Mouse (Mus musculus): ENCODE data around the gene Ankrd55.

Gene Ankrd55

DNA sequence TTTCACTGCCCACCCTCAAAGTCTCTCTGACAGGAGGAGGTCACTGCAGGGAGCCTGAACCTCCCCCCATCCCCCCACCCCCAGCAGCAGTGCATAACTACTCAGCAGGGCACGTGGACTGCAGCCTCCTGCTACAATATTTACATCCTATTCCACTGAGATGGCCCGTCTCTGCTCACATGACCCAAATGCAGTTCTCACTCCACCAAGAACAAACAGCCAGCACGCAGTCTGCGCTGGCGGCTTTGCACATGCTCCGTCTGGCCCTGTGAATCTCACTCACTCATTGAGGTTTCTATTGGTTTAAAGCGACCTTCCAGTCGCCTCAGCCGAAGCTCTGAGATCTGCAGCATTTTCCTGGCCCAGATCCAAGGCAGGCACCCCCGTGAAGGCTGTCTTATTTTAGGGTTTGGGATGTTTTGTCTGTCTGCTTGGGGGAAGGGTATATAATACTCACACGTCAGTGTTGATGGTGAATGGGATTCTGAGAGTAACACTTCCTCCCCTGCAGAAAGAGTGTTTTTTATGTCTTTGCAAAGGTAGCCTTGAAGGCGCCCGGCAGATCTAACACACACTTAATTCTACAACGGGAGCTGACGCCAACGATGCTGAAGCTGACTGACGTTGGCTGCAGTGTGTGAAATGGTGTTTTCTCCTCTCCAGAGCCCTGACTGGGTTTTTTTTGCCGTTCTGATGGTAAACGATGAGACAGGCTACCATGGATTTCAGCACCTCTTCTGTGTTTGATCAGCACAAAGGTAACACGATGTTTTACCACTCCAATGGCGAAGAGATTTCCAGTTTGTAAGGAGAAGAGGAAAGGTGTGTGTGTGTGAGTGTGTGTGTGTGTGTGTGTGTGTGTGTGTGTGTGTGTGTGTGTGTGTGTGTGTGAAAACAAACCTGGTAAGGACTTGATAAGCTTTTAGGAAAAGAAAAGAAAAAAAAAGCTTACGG lies at the start of gene Ankrd55:
Ankrd55 (plus strand) TSS at position 227 of the 954 bp plus-strand sequence.
- WGBS = 12% methylated on average over 22 of the region's 22 CpGs

DNA sequence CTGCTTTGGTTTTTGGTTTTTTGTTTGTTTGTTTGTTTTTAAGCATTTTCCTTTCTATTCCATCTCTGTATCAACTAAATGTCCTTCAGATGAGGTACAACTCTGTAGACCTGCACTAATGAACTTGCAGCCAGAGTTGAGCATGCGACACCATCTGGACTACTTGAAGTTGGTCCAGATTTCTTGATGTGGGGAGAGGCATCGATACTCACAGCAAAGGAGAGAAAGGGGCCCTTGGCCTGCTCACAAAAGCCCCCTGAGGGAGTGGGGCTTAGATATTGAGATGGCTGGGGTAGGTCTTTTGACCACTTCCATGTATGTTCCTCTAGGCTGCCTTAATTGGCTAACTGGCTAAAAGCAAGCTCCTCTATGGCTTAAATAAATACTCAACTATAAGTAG lies 49.0 kb upstream of the Ankrd55 start:
- WGBS = 72% methylated on average over 2 of the region's 2 CpGs

DNA sequence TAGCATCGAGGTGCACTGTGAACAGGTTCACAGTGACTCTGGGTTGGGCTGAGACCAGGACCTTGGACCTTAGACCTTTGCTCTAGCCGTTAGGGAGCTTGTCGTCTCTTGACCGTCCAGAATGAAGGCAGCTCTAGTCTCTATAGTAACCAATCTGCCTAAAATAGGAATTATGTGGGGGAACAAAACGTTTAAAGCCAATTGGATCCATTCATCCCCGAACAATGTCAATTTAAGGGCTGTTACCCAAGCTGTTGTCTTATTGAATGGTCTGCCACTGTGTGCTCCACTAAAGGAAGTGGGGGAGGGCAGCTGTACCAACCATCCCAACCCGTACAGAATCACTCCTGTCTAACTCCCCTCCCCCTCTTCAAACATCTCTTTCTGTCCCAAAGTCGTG lies 46.8 kb upstream of the Ankrd55 start:
- 31% methylated on average over 8 of the region's 8 CpGs for WGBS

DNA sequence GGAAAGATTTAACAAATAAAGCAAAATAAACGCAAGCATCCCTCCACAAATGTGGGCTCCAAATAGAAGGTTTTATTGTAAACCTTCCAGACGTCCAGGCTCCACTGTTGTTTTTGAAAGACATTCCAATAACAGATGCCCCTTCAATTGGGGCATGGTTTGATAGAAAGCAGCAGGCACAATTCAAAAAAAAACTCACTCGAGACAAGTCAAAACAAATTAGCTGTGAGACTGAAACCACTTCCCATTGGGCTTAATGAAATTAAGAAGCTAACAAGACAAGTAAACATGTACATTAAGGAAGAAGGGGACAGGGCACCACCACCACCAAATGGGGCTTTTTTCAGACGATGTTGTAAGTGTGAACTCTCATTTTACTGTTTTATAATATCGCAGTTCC lies 43.1 kb upstream of the Ankrd55 start:
- WGBS = 77% methylated on average over 5 of the region's 5 CpGs

DNA sequence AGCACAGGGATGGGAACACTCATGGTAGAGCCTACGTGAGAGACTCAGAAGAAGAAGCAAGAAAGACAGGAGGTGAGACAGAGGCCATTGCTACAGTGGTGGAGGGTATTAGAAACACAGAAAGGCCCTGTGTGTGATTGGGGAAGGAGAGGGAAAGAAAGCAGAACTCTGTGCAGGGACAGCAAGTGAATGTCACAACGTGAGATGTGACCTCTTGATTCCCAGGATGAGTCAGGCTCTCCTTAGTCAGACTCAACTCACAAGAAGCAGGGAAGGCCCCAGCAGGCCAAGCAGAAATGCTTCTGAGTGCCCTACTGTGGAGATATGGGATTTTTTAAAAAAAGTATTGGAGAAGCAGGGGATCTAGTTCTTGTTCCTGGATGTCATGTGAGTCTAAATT lies 36.8 kb upstream of the Ankrd55 start:
- WGBS = 87% methylated on average over 2 of the region's 2 CpGs

DNA sequence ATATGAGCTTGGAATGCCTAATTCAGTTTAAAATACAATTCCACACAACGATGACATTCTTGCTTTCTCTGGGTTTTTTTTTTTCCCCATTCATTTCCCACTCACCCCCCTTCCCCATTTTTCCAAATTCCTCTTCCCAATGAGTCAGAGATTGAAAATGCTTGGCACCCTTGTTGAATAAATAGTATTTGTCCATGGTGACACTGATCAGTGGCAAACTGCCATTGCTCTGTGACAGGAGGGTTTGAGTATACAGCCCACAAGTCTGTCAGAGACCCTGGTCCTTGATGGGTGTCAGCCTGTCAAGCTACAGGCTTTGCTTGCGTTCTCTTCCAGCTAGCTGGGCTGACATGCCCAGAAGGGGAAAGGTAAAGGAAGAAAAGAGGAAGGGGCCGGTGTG lies 36.2 kb upstream of the Ankrd55 start:
- WGBS = 74% methylated on average over 3 of the region's 3 CpGs

DNA sequence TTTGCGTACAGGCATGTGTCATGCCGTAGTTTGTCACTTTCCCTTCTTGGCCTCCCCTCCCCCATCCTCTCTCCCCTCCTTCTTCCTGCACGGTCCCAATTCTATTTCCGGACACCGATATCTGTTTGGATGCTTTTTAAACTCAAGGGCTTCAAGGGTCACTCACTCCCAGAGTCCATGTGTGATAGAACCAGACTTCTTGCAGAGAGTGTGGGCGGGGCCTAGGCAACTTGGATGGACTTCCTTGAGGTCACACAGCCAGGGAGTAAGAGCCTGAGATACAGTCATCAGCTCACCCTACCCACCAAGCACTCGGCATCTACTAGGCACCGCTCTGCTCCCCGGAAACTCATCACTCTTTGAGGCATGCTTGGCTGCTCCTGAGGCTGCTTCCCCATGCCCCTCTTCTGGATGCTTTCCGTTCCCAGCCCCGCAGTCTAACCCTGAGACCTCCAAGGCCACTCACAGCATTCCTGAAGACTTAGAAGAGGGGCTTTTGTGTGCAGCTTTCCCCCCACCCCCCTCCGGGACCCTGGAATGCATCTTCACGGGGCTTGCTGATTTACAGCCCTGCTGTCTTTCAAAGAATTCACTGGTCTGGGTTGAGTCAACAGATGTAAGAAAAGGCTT lies 35.1 kb upstream of the Ankrd55 start:
- WGBS = 86% methylated on average over 13 of the region's 13 CpGs

DNA sequence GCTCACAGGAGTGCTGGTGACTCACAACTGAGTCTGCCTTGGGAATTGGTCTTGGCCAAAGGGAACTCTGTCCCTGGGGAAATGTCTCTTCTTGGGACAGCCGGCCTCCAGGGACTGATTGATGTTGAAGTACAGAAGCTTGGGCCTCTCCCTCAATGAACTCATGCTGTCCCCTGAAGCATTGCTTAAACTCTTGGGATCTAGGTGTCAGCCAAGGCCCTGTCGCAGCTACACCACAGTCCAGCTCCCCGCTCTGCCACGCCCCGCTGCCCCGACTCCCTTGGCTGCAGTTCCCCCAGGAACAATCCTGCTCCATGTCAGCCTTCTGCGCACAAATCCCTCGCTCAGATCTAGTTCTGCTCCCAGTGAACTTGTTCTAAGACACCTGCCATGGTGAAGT lies 34.1 kb upstream of the Ankrd55 start:
- WGBS = 93% methylated on average over 8 of the region's 8 CpGs

DNA sequence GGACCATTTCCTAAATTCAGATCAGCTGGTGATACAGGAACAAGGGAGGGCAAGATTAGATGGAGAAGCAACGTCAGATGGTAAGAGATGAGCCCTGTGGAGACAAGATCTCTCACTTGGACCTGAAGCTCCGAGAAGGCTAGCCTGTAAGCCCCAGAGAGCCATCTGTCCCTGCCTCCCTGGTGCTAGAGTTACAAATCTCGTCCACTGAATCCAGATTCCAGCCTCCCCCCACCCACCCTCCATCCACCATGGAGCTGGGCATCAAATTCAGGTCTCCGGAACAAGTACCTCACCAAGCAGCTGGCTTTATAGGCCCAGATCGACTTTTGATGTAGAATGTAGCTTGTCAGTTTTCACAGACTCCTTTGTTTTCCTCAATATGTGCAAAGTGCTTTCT lies 32.4 kb upstream of the Ankrd55 start:
- WGBS = 86% methylated on average over 5 of the region's 5 CpGs

DNA sequence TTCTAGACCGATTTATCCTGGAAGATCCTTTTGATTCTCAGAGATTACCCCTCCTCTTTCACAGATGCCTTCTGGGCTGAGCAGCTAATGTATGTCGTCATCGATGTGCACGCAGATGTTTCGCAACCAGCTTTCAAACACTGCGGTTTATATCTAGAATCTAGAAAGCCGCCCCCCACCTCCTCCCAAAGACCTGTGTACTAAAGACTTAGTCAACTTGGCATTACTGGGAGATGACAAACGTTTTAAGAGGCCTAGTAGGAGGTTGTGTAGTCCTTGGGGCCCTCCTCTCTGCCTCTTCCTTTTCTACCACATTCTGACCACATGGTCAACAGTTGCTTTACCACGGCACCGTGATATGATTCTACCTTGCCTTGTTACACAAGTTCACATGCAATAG lies 29.8 kb upstream of the Ankrd55 start:
- WGBS = 93% methylated on average over 10 of the region's 10 CpGs

DNA sequence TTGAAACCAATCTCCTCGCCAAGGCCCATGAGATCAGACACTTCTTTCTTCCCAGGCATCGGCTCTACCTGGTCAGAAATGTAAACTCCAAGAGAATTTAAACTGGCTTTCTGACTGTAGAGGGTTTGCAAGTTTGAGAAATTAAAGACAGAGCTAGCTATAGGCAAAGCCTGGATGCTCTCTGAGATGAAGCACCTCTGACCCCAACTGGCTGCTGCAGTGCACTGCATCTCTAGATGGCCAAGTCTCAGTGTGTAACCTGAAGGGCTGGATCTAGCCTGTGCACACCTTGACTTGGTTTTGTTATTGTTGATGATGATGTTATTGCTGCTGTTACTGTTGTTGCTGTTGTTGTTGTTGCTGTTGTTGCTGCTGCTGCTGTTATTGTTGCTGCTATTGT lies 28.9 kb upstream of the Ankrd55 start:
- WGBS = 47% methylated on average over 2 of the region's 2 CpGs

DNA sequence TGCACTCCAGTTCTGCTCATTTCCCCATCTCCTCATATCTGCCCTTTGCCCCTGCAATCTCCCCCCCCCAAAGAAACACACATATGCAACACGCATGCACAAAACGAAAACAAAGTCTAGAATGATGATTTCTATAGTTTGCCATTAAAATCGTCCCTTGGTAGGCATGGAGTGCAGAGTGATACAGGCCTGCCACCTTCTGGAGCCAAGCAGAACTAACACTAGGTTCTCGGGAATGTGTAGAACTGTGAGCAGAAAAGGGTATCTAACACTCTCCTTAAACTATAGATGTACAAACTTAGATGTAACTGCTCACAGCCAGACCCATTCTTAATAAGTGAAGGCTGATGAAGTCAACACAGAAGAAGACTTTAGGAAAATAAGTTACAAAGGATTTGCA lies 23.6 kb upstream of the Ankrd55 start:
- 4% methylated on average over 4 of the region's 4 CpGs for WGBS

DNA sequence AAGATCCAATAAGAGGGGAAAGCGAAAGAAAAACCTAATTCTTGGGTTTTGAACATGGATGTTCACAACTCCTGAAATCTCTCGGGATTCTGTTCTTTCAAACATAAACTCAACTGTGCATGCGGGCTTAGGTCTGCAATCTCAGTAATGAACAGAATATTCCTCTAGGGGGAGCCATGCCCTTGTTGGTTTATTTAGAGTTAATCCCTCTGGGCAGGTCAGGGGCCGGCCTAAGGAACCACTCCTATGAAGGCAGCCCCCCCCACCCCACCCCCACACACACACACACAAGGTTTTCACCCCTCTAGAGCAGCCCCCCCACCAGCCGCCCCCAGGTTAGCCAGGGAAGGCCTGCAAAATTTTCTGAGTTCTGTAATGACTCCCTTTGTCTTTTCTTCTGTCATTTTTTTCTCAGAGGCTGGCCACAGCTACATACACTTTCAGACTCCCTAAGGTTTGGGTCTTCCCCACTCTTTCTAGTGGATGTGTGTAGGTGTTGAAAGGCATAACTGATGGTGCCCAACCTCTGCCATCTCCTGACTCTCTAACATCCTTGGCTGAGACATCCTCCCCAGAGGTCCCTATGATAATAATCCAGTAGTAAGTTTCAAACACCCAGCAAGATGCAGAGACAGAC lies 16.2 kb upstream of the Ankrd55 start:
- WGBS = 29% methylated on average over 5 of the region's 5 CpGs

DNA sequence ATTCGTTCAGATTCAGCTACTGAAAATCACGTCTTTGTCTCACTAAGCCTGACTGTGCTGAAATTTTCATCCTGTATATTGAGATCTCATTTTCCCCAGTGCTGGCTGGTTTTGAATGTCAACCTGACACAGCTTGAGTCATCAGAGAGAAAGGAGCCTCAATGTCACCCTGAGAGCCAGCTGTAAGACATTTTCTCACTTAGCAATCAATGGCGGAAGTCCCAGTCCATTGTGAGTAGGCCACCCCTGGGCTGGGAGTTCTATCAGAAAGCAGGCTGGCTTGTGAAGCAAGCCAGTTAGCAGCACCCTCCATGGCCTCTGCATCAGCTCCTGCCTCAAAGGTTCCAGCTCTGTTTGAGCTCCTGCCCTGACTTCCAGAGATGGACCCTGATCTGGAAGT lies 13.6 kb upstream of the Ankrd55 start:
- WGBS = 70% methylated on average over 3 of the region's 3 CpGs

DNA sequence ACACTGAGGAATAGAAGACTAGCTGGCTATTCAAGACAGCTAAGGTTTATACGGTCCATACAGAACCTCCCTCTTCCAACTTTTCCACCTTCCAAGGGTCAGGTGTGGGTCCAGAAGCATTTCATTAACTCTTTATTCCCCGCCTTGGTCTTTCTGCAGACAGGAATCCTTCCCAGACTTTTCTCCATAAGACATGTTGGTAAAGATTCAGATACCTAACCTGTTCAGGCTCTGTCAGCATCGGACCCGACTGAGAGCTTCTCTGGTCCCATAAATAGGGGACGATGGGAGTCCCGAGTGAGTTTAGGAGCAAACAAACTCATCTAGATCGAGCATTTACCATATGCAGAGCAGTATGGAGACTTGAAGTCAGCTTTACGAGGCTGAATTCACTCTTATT lies 12.3 kb upstream of the Ankrd55 start:
- 84% methylated on average over 8 of the region's 8 CpGs for WGBS

DNA sequence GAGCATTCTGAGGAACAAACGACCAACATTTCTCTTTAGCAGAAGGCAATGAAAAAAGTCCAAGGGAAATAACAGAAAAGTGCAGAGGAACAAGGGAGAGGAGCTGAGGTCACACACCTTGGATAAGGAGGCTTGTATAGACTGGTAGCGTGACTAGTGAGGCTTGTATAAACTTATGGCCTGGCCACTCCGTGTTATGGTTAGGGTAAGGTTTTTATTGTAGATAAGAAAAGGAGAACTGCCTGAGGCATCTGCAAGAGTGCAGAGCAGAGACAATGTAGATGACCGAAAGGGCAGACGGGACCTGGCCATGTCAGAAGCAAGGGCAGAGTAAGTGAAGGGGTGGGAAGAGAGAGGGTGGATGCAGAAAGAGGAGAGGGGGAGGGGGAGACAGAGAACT lies 10.7 kb upstream of the Ankrd55 start:
- 87% methylated on average over 5 of the region's 5 CpGs for WGBS

DNA sequence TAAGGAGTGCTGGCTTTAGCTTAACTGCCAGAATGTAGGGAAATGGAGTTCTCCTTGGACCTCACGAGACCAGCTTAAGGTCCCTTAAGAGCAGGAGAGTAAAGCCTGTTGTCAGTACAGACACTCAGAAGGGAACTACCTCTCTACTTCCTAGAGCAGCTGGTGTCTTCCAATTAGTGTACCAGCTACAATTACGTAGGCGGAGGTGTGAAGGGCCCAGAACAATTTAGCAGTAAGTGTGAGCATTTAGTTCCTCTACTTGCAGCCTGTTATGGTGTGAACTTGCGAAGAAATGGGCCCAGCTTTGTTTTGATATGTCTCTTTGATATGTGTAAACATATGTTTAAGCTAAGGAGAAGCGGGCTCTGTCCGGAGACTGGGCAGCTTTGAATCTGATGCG lies 10.0 kb upstream of the Ankrd55 start:
- WGBS = 61% methylated on average over 7 of the region's 7 CpGs

DNA sequence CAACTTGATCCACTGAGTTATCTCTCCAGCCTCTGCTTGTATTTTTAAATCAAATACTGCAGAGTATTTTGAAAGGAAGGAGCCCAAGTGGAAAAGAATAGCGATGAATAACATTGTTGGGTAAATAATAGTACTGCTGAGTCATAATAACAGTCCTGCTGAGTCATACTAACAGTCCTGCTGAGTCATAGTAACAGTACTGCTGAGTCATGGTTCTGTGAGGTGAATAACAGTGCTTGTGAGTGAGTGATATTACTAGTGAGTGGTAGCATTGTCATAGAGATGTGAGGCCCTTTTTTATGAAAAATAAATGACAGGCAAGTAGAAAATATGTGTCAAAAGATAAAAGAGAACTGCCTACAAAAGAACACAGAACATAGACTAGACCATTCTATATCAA lies 1.1 kb upstream of the Ankrd55 start:
- 65% methylated on average over 1 of the region's 1 CpGs for WGBS

DNA sequence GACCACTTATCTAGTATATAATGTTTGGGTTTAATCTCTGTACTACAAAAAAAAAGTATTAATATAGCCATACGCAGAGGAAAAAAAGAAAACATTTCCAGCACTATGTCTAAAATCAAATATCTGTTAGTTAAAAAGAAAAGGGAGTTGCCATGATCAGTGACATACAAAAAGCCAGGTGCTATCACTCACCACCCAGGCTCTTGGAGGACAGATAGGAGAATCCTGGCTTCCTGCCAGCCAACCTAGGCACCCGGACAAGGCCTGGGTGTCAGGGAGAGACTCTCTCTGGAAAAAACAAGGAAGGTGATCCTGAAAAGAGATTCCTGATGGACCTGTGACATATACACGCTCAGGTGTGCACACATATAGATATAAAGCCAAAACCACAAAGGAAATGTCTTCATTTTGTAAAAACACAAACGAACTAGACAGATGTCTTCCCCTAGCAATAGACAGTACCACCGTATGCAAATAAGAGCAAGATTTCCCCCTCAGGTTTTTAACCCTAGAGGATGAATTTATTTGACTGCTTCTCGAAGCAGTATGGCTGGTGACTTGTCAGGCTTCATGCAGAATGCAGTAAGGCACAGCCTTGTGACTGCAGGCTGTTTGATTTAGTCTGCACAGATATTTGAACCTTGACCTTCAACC lies 553 bp upstream of the Ankrd55 start:
- WGBS = 40% methylated on average over 6 of the region's 6 CpGs

DNA sequence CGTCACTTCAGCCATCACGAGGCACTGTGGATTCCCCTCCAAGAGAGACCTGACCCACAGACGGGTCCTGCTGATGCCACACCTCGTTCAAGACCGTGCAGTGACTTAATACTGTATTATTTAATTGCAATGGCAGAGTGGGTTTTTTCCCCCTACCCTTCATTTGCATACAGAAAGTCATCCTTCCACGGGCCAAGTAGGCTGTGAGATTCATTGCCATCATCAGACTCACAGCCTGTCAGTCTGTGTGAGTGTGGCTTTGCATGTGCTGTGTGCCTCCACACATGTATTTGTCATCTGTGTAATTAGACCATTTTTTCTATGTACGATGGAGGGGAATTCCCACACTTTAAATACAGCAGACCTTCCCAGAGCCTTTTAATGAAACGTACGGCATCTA lies 1.1 kb downstream of the Ankrd55 start:
- 70% methylated on average over 9 of the region's 9 CpGs for WGBS

DNA sequence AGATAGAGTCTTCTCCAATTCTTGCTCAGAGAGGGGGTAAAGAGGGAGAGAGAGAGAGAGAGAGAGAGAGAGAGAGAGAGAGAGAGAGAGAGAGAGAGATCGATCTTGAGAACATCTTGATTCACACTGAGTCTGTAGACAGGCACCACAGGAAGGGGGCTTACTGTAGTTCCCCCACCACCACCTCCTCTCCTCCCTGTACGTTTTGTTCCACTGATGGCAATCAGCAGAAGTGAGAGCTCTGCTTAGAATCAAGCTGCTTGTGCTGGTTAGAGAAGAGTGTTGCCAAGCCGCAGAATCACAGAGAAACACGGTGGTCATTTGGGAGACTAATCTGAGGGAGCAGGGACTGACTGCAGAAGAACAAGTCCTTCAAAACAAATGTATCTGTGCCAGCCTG lies 1.7 kb downstream of the Ankrd55 start:
- 57% methylated on average over 4 of the region's 4 CpGs for WGBS

DNA sequence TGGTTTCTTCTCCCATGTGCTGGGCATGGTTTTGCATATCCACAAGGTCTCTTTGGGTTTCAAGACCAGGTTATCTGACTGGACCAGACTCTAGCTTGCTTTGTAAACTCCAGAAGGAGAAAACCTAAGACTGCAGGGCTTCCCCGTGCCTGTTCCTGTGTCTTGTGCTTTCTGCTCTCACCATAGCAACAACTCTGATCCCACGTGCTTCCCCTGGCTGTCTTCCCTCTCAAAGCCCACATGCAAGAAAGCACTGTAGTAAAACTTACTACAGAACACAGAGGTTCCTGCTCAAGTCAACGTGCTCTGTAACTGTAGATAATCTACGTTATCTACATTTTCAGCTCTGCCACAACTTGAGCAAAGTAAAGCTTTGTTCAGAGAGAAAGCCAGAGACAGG lies 4.2 kb downstream of the Ankrd55 start:
- WGBS = 19% methylated on average over 4 of the region's 4 CpGs

Measured in cerebral cortex, adult 2 months (tissue).